Mouse (Mus musculus): Measurements from ENCODE around the gene Dpp8.
A peak's percentile ranks its signal among the peaks of the same experiment; 100 is the strongest.
"Not testable (repeated sequence)": the region's sequence is repeated elsewhere in the genome, so short reads cannot be mapped to it uniquely, and the experiment has no call there.

Gene Dpp8

GRCm38 (mm10) chr9:65022580-65023135, 9.6 kb upstream of the Dpp8 start:
- DNase-seq, result no peak

GRCm38 (mm10) chr9:65023447-65023846, 8.8 kb upstream of the Dpp8 start:
- no peak for DNase-seq

GRCm38 (mm10) chr9:65027241-65027640, 5.0 kb upstream of the Dpp8 start:
- DNase-seq, result no peak

GRCm38 (mm10) chr9:65028313-65028712, 3.9 kb upstream of the Dpp8 start:
- no peak for DNase-seq

GRCm38 (mm10) chr9:65031355-65031754, 859 bp upstream of the Dpp8 start:
- DNase-seq, result not testable (repeated sequence)

GRCm38 (mm10) chr9:65031894-65032268, 333 bp upstream of the Dpp8 start:
- DNase-seq, result no peak

GRCm38 (mm10) chr9:65036456-65036855, 4.2 kb downstream of the Dpp8 start:
- DNase-seq, result peak; percentile 72 to 80

GRCm38 (mm10) chr9:65036861-65037260, 4.6 kb downstream of the Dpp8 start:
- DNase-seq, result no peak

- DNase-seq, result no peak
Observed at GRCm38 (mm10) chr9:65041430-65041829, 9.2 kb downstream of the Dpp8 start.

GRCm38 (mm10) chr9:65046993-65047392, 14.8 kb downstream of the Dpp8 start:
- no peak for DNase-seq

- no peak for DNase-seq
Observed at GRCm38 (mm10) chr9:65049422-65049821, 17.2 kb downstream of the Dpp8 start.

GRCm38 (mm10) chr9:65050981-65051380, 18.8 kb downstream of the Dpp8 start:
- no peak for DNase-seq

GRCm38 (mm10) chr9:65064251-65064650, 32.0 kb downstream of the Dpp8 start:
- no peak for DNase-seq

- DNase-seq, result no peak
Observed at GRCm38 (mm10) chr9:65070587-65070986, 38.4 kb downstream of the Dpp8 start.

GRCm38 (mm10) chr9:65073555-65073954, 41.3 kb downstream of the Dpp8 start:
- no peak for DNase-seq

- DNase-seq, result no peak
Observed at GRCm38 (mm10) chr9:65074251-65074650, 42.0 kb downstream of the Dpp8 start.

- DNase-seq, result no peak
Observed at GRCm38 (mm10) chr9:65074855-65075493, 42.8 kb downstream of the Dpp8 start.

- DNase-seq, result no peak
Observed at GRCm38 (mm10) chr9:65077536-65077935, 45.3 kb downstream of the Dpp8 start.

GRCm38 (mm10) chr9:65080141-65080540, 47.9 kb downstream of the Dpp8 start:
- DNase-seq, result not testable (repeated sequence)

- DNase-seq, result no peak
Observed at GRCm38 (mm10) chr9:65083075-65083765, 51.0 kb downstream of the Dpp8 start.

- no peak for DNase-seq
Observed at GRCm38 (mm10) chr9:65084198-65084807, 52.1 kb downstream of the Dpp8 start.

GRCm38 (mm10) chr9:65085270-65085669, 53.1 kb downstream of the Dpp8 start:
- no peak for DNase-seq

GRCm38 (mm10) chr9:65086801-65087200, 54.6 kb downstream of the Dpp8 start:
- DNase-seq, result no peak

GRCm38 (mm10) chr9:65087490-65087889, 55.3 kb downstream of the Dpp8 start:
- no peak for DNase-seq
